Mouse (Mus musculus): ENCODE measurements around the gene Olfr322. TPM values are rescaled to one million over a fixed set of nuclear protein-coding genes. Genes with fewer than 3 reads are reported as not detected.

Gene Olfr322
- not detected in 2 replicates for polyA plus RNA-seq (2014; fragmentation: Nextera tagmentation; extraction: Ambion mirVana)

DNA sequence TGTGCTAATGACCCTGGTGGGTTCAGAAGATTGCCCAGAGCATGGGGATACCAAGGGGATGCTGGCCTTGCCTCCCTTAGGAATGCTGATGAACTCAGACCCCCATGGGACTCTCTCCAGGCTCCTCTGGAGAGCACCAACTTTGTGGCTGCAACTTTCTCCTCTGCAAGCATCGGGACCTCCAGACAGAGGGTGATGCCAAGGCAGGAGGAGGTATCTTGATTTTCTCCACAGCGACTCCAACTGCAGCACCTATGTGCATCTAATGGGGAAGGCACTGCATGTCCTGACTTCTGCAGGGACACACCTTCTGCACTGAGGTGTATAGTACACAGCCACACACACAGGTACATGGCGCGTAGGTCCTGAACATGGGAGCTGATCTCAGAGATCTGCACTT, at the start of gene Olfr322:
Gene Olfr322 (plus strand): TSS at position 187 of the 400 bp plus-strand sequence.
- Histone ChIP-seq H3K27ac (ENCODE audit: low read length) (no peak within 1 kb of the TSS), H3K36me3 (ENCODE audit: control insufficient read depth, insufficient read depth, low read length) (no peaks in the 10 kb centered on the region), H3K9me3 (ENCODE audit: control insufficient read depth, low read depth, low read length) (no peaks in the 10 kb centered on the region), H3K4me2 (replicated peaks; ENCODE audit: low read depth, low read length) (no peak within 1 kb of the TSS), H3K9ac (replicated peaks; ENCODE audit: low read depth, low read length) (no peak within 1 kb of the TSS), H3K27me3 (ENCODE audit: control insufficient read depth, insufficient read depth, low read length) (no peaks in the 10 kb centered on the region), H3K4me3 (ENCODE audit: low read depth, low read length) (no peak within 1 kb of the TSS), H3K4me1 (ENCODE audit: control insufficient read depth, insufficient read depth, low read length) (no peaks in the 10 kb centered on the region)
- ATAC-seq (ENCODE audit: insufficient number of reproducible peaks, insufficient read depth, low FRiP score, low read depth) = no peak
- WGBS = 91% methylated on average over 4 of the region's 4 CpGs

DNA sequence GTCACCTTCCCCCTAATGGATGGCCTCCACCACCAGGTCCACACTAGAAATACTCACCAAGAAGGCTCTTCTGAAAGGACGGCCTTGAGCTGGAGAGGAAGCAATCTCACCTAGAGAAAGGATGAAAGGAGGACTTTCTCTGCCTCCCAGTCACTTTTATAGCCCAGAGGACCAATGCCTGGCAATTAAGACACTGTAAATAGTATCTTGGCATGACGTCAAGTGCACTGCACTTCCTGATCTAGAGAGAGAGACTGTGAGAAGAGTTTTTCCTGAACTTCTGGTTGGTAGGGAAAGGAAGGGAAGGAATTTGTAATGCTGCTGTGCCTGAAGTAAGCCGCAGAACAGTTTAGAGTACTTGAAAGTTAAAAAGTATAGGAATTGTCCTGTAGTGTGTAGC, 45.2 kb upstream of the Olfr322 start:
- 76% methylated on average over 3 of the region's 3 CpGs for WGBS
- no peak overlapping the region for H3K4me2 ChIP-seq (replicated peaks; ENCODE audit: low read depth, low read length)
- no peak overlapping the region for H3K9ac ChIP-seq (replicated peaks; ENCODE audit: low read depth, low read length)
- H3K27me3 ChIP-seq (ENCODE audit: control insufficient read depth, insufficient read depth, low read length) = no peaks in the 10 kb centered on the region
- H3K4me3 ChIP-seq (ENCODE audit: low read depth, low read length) = no peak overlapping the region
- no peak overlapping the region for H3K27ac ChIP-seq (ENCODE audit: low read length)
- H3K4me1 ChIP-seq (ENCODE audit: control insufficient read depth, insufficient read depth, low read length) = no peaks in the 10 kb centered on the region
- H3K36me3 ChIP-seq (ENCODE audit: control insufficient read depth, insufficient read depth, low read length) = no peaks in the 10 kb centered on the region
- ATAC-seq (ENCODE audit: insufficient number of reproducible peaks, insufficient read depth, low FRiP score, low read depth) = no peak
- no peaks in the 10 kb centered on the region for H3K9me3 ChIP-seq (ENCODE audit: control insufficient read depth, low read depth, low read length)

DNA sequence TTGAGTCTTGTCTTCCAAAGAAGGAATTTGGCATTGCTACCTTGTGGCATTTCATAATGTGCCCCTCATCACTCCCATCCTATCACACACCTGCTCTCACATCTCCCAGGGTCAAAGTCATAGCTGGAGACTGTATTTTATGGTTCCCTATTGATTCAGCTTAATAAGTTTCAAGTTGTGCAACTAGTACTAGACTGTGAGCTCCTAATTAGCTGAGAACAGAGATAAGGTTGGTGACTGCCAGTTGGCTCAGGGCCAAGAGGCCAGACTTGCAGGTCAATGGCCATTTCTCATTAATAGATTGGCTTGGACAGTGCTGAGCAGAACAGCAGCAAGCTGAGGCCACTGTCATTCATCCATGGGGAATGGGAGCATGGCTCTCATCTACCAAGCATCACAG, 44.1 kb upstream of the Olfr322 start:
- Histone ChIP-seq H3K36me3 (ENCODE audit: control insufficient read depth, insufficient read depth, low read length) (no peaks in the 10 kb centered on the region), H3K4me2 (replicated peaks; ENCODE audit: low read depth, low read length) (no peak overlapping the region), H3K27ac (ENCODE audit: low read length) (no peak overlapping the region), H3K4me3 (ENCODE audit: low read depth, low read length) (no peak overlapping the region), H3K4me1 (ENCODE audit: control insufficient read depth, insufficient read depth, low read length) (no peaks in the 10 kb centered on the region), H3K27me3 (ENCODE audit: control insufficient read depth, insufficient read depth, low read length) (no peaks in the 10 kb centered on the region), H3K9ac (replicated peaks; ENCODE audit: low read depth, low read length) (no peak overlapping the region), H3K9me3 (ENCODE audit: control insufficient read depth, low read depth, low read length) (no peaks in the 10 kb centered on the region)
- no peak for ATAC-seq (ENCODE audit: insufficient number of reproducible peaks, insufficient read depth, low FRiP score, low read depth)

DNA sequence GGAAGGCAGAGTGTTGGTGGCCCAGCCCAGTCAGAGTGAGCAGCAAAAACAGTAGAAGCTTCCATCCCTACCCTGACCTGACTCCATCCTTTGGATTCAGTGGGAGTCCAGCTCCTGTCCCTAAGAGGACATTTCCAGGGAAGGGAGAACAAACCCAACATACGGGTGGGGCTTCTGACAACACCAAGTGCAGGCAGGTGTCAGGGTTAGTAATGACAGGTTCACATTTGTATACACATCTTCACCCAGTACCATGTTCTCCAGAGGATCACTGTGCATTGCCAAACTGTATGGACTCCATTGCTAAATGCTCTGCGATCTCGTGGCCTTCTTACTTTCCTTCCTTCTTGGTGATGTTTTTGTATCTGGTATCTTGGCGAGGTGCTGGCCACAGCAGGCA, 42.6 kb upstream of the Olfr322 start, which contains the start of gene 2210407C18Rik:
Gene 2210407C18Rik (minus strand): TSS at position 101 of the 400 bp plus-strand sequence.
- no peaks in the 10 kb centered on the region for H3K36me3 ChIP-seq (ENCODE audit: control insufficient read depth, insufficient read depth, low read length)
- WGBS = 86% methylated on average over 4 of the region's 4 CpGs
- H3K9ac ChIP-seq (replicated peaks; ENCODE audit: low read depth, low read length) = no peak within 1 kb of the TSS
- no peaks in the 10 kb centered on the region for H3K4me1 ChIP-seq (ENCODE audit: control insufficient read depth, insufficient read depth, low read length)
- no peak within 1 kb of the TSS for H3K27ac ChIP-seq (ENCODE audit: low read length)
- no peak for ATAC-seq (ENCODE audit: insufficient number of reproducible peaks, insufficient read depth, low FRiP score, low read depth)
- no peak within 1 kb of the TSS for H3K4me3 ChIP-seq (ENCODE audit: low read depth, low read length)
- no peak within 1 kb of the TSS for H3K4me2 ChIP-seq (replicated peaks; ENCODE audit: low read depth, low read length)
- no peaks in the 10 kb centered on the region for H3K9me3 ChIP-seq (ENCODE audit: control insufficient read depth, low read depth, low read length)
- no peaks in the 10 kb centered on the region for H3K27me3 ChIP-seq (ENCODE audit: control insufficient read depth, insufficient read depth, low read length)

DNA sequence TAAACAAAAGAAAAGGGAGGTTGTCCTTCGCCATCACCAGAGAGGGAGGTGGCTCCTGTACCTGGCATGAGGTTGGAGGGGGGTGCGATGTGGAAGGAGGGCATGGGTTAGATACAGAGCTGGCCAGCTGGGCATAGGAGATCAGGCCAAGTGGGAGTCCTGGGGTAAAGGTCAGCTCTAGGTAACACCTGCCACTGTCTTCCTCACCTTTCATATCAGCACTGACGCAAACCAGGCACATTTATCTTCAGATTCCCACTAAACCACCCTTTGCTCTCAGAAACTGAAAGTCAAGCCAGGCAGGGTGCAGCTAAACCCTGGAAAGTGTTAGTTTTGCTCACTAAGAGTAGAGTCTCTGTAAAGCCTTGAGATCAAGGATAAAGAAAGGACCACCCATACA, 40.2 kb upstream of the Olfr322 start:
- H3K27me3 ChIP-seq (ENCODE audit: control insufficient read depth, insufficient read depth, low read length) = no peaks in the 10 kb centered on the region
- ATAC-seq (ENCODE audit: insufficient number of reproducible peaks, insufficient read depth, low FRiP score, low read depth) = no peak
- H3K27ac ChIP-seq (ENCODE audit: low read length) = no peak overlapping the region
- H3K4me1 ChIP-seq (ENCODE audit: control insufficient read depth, insufficient read depth, low read length) = no peaks in the 10 kb centered on the region
- WGBS = 44% methylated on average over 3 of the region's 3 CpGs
- no peak overlapping the region for H3K9ac ChIP-seq (replicated peaks; ENCODE audit: low read depth, low read length)
- H3K4me3 ChIP-seq (ENCODE audit: low read depth, low read length) = no peak overlapping the region
- H3K4me2 ChIP-seq (replicated peaks; ENCODE audit: low read depth, low read length) = no peak overlapping the region
- H3K9me3 ChIP-seq (ENCODE audit: control insufficient read depth, low read depth, low read length) = no peaks in the 10 kb centered on the region
- H3K36me3 ChIP-seq (ENCODE audit: control insufficient read depth, insufficient read depth, low read length) = no peaks in the 10 kb centered on the region

DNA sequence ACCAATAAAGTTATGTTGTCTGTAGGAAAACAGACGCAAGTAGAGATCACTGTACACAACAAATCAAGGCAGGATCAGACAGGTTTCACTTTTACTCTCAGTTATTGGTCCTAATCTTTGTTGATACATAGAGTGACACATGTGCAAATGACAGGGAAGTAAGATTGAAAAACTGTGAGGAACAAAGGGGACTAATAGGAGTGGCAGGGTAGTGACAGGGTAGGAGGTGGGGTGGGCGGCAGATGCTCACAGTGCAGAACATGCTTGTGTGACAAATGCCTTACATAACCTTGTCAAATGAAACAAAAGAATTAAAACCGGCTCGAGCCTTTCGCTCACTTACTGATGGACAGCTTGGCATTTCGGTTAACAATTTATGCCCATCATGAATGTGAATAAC, 39.8 kb upstream of the Olfr322 start:
- Histone ChIP-seq H3K36me3 (ENCODE audit: control insufficient read depth, insufficient read depth, low read length) (no peaks in the 10 kb centered on the region), H3K4me1 (ENCODE audit: control insufficient read depth, insufficient read depth, low read length) (no peaks in the 10 kb centered on the region), H3K4me3 (ENCODE audit: low read depth, low read length) (no peak overlapping the region), H3K4me2 (replicated peaks; ENCODE audit: low read depth, low read length) (no peak overlapping the region), H3K27ac (ENCODE audit: low read length) (no peak overlapping the region), H3K27me3 (ENCODE audit: control insufficient read depth, insufficient read depth, low read length) (no peaks in the 10 kb centered on the region), H3K9me3 (ENCODE audit: control insufficient read depth, low read depth, low read length) (no peaks in the 10 kb centered on the region), H3K9ac (replicated peaks; ENCODE audit: low read depth, low read length) (no peak overlapping the region)
- no peak for ATAC-seq (ENCODE audit: insufficient number of reproducible peaks, insufficient read depth, low FRiP score, low read depth)
- 65% methylated on average over 6 of the region's 6 CpGs for WGBS

DNA sequence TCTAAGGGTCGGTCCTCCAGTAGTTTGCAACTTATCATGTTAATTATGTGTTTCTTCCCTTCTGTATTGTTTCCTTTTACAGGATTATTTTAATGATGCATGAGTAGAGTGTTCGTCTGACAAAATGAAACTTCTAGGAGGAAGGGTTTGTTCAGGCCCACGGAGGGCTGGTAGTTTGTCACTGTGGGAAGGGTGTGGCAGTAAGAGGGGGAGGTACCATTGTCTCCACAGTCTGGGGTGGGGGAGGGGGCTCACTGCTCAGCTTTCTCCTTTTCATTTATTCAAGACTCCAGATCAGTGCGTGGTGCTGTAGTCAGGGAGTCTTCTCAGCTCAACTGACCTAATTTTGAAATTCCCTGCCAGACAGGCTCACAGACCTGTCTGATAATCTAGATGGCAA, 32.4 kb upstream of the Olfr322 start:
- H3K4me1 ChIP-seq (ENCODE audit: control insufficient read depth, insufficient read depth, low read length) = no peaks in the 10 kb centered on the region
- no peak overlapping the region for H3K27ac ChIP-seq (ENCODE audit: low read length)
- no peak overlapping the region for H3K9ac ChIP-seq (replicated peaks; ENCODE audit: low read depth, low read length)
- no peak overlapping the region for H3K4me2 ChIP-seq (replicated peaks; ENCODE audit: low read depth, low read length)
- ATAC-seq (ENCODE audit: insufficient number of reproducible peaks, insufficient read depth, low FRiP score, low read depth) = no peak
- WGBS = 49% methylated on average over 4 of the region's 4 CpGs
- H3K36me3 ChIP-seq (ENCODE audit: control insufficient read depth, insufficient read depth, low read length) = no peaks in the 10 kb centered on the region
- H3K9me3 ChIP-seq (ENCODE audit: control insufficient read depth, low read depth, low read length) = no peaks in the 10 kb centered on the region
- H3K27me3 ChIP-seq (ENCODE audit: control insufficient read depth, insufficient read depth, low read length) = no peaks in the 10 kb centered on the region
- H3K4me3 ChIP-seq (ENCODE audit: low read depth, low read length) = no peak overlapping the region

DNA sequence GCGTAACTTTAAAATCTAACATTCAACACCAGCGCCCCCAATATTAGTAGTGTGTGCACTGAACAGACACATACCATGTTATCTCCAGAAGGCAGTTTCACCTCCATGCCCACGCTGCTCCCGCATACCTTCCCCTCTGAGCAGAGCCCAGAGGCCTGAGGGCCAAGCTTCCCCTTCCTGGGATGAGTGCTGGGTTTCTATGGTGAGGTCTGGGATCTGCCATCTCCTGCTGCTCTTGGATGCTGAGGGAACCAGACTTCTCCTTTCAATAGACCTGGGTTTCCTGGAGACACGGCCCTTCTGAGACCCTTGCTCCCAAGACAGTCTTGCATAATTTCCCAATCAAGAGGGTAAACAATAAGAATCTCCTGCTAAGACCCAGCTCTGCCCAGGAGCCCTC, 28.2 kb upstream of the Olfr322 start, which contains the start of gene Olfr323:
Gene Olfr323 (minus strand): TSS at position 101 of the 400 bp plus-strand sequence.
- WGBS = 63% methylated on average over 5 of the region's 5 CpGs
- no peak for ATAC-seq (ENCODE audit: insufficient number of reproducible peaks, insufficient read depth, low FRiP score, low read depth)

DNA sequence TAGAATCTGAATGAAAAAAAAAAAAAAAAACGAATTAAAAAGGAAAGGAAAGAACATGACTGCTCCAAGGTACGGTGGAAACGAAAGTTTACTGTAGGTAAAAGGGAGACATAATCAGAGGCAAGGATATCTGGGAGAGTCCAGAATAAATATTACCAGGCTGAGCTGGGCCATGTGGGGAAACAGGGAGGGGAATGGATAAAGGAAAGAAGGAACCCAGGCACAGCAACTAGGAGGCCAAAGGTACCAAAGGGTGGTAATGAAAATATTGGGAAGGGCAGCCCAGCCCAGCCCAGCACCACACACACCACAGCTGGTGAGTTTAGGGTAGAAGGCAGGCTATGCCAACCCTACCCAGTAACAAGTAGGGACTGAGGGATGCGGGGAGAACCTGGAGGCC, 23.7 kb upstream of the Olfr322 start:
- Histone ChIP-seq H3K4me2 (replicated peaks; ENCODE audit: low read depth, low read length) (no peak overlapping the region), H3K9ac (replicated peaks; ENCODE audit: low read depth, low read length) (no peak overlapping the region), H3K27ac (ENCODE audit: low read length) (no peak overlapping the region), H3K4me3 (ENCODE audit: low read depth, low read length) (no peak overlapping the region), H3K27me3 (ENCODE audit: control insufficient read depth, insufficient read depth, low read length) (no peaks in the 10 kb centered on the region), H3K9me3 (ENCODE audit: control insufficient read depth, low read depth, low read length) (no peaks in the 10 kb centered on the region), H3K36me3 (ENCODE audit: control insufficient read depth, insufficient read depth, low read length) (no peaks in the 10 kb centered on the region), H3K4me1 (ENCODE audit: control insufficient read depth, insufficient read depth, low read length) (no peaks in the 10 kb centered on the region)
- ATAC-seq (ENCODE audit: insufficient number of reproducible peaks, insufficient read depth, low FRiP score, low read depth) = 0 out of 2 replicates have a peak, but pooled peaks have one; percentile 33
- WGBS = 52% methylated on average over 4 of the region's 4 CpGs

More for the DNA sequence above, 28.2 kb upstream of the Olfr322 start, which contains the start of gene Olfr323:
- Histone ChIP-seq H3K27me3 (ENCODE audit: control insufficient read depth, insufficient read depth, low read length) (no peaks in the 10 kb centered on the region), H3K27ac (ENCODE audit: low read length) (no peak within 1 kb of the TSS), H3K9ac (replicated peaks; ENCODE audit: low read depth, low read length) (no peak within 1 kb of the TSS), H3K4me1 (ENCODE audit: control insufficient read depth, insufficient read depth, low read length) (no peaks in the 10 kb centered on the region), H3K4me2 (replicated peaks; ENCODE audit: low read depth, low read length) (no peak within 1 kb of the TSS), H3K36me3 (ENCODE audit: control insufficient read depth, insufficient read depth, low read length) (no peaks in the 10 kb centered on the region), H3K9me3 (ENCODE audit: control insufficient read depth, low read depth, low read length) (no peaks in the 10 kb centered on the region), H3K4me3 (ENCODE audit: low read depth, low read length) (no peak within 1 kb of the TSS)
